Mouse (Mus musculus) testis, adult 2 months (tissue): Measurements from ENCODE around the gene Sirt3. TPM values are rescaled to one million over a fixed set of nuclear protein-coding genes. Genes with fewer than 3 reads are reported as not detected.
"Not testable (repeated sequence)": the region's sequence is repeated elsewhere in the genome, so short reads cannot be mapped to it uniquely, and the experiment has no call there.

Source experiments
- H3K27ac ChIP-seq: fragments of 200-500 bp; 2 replicates; pipeline ENCODE4 v1.5.1; 2012; ENCODE audit warnings: low read depth, low read length; ENCODE audit not compliant: control insufficient read depth, insufficient read depth
- H3K27me3 ChIP-seq: fragments of 200-500 bp; 2 replicates; pipeline ENCODE4 v1.6.1; 2012; ENCODE audit warnings: mild to moderate bottlenecking, low read length, moderate library complexity; ENCODE audit not compliant: control insufficient read depth, insufficient read depth
- H3K36me3 ChIP-seq: fragments of 200-500 bp; 2 replicates; pipeline ENCODE4 v1.6.1; 2012; ENCODE audit warnings: mild to moderate bottlenecking, low read length; ENCODE audit not compliant: control insufficient read depth, insufficient read depth
- H3K4me1 ChIP-seq: fragments of 200-500 bp; 2 replicates; pipeline ENCODE4 v1.6.1; 2012; ENCODE audit warnings: low read length; ENCODE audit not compliant: control insufficient read depth, insufficient read depth
- H3K4me3 ChIP-seq: fragments of 200-500 bp; 2 replicates; pipeline ENCODE4 v1.5.1; 2012; ENCODE audit warnings: low read depth, mild to moderate bottlenecking, low read length, moderate library complexity, mixed read lengths; ENCODE audit not compliant: control insufficient read depth
- CTCF ChIP-seq: fragments of 200-500 bp; IDR thresholded peaks from 2 replicates; pipeline ENCODE4 v1.5.1; 2012; ENCODE audit warnings: low read depth, mild to moderate bottlenecking, inconsistent platforms, low read length, moderate library complexity; ENCODE audit not compliant: control insufficient read depth, insufficient read depth, insufficient replicate concordance
- POLR2A ChIP-seq: fragments of 200-500 bp; IDR thresholded peaks from 2 replicates; pipeline ENCODE4 v1.6.1; 2012; ENCODE audit warnings: low read depth, mild to moderate bottlenecking, inconsistent platforms, low read length, moderate library complexity; ENCODE audit not compliant: control insufficient read depth
- polyA plus RNA-seq: library from polyadenylated mRNA; depleted of rRNA; stranded (reverse); fragments of >200 nt; gene quantifications from 2 replicates; pipeline ENCODE4 v1.2.3, GENCODE M21; 2012

Sirt3 gene
- polyA plus RNA-seq, 1 experiment: 78.9 TPM

- Histone ChIP-seq H3K27ac (no peak overlapping the region), H3K4me3 (no peak overlapping the region), H3K27me3 (no peaks in the 10 kb centered on the region), H3K4me1 (no peaks in the 10 kb centered on the region), H3K36me3 (peaks cover 2% of the 10 kb centered on the region)
- TF ChIP-seq POLR2A: no peak
Measured at GRCm38 (mm10) chr7:140894611-140895010, 12.5 kb upstream of the Sirt3 start.

GRCm38 (mm10) chr7:140894031-140894430, 11.9 kb upstream of the Sirt3 start:
- Histone ChIP-seq H3K4me1 (no peaks in the 10 kb centered on the region), H3K4me3 (no peak overlapping the region), H3K27ac (no peak overlapping the region), H3K36me3 (peaks cover 2% of the 10 kb centered on the region), H3K27me3 (no peaks in the 10 kb centered on the region)
- no peak for TF ChIP-seq POLR2A
- TF ChIP-seq CTCF: no peak

- H3K4me1 ChIP-seq, H3K36me3 ChIP-seq, H3K27ac ChIP-seq, H3K4me3 ChIP-seq, H3K27me3 ChIP-seq: not testable (repeated sequence)
Measured at GRCm38 (mm10) chr7:140890636-140891035, 8.5 kb upstream of the Sirt3 start.

- peak overlapping the region; percentile 89 for H3K27ac ChIP-seq
- TF ChIP-seq CTCF (no peak), POLR2A (no peak; the same call in 1 of the 2 replicates)
- H3K4me1 ChIP-seq: peaks cover 3% of the 10 kb centered on the region
- H3K27me3 ChIP-seq: no peaks in the 10 kb centered on the region
- H3K36me3 ChIP-seq: peaks cover 3% of the 10 kb centered on the region
- peak overlapping the region; percentile 97 for H3K4me3 ChIP-seq
Measured at GRCm38 (mm10) chr7:140882469-140882803, 327 bp upstream of the Sirt3 start.

- H3K27ac ChIP-seq: no peak overlapping the region
- H3K4me1 ChIP-seq: peaks cover 3% of the 10 kb centered on the region
- TF ChIP-seq CTCF (no peak), POLR2A (no peak)
- H3K36me3 ChIP-seq: peaks cover 2% of the 10 kb centered on the region
- no peaks in the 10 kb centered on the region for H3K27me3 ChIP-seq
- peak overlapping the region; percentile 97 for H3K4me3 ChIP-seq
Measured at GRCm38 (mm10) chr7:140880865-140881515, 1.1 kb downstream of the Sirt3 start.

GRCm38 (mm10) chr7:140880419-140880818, 1.7 kb downstream of the Sirt3 start:
- H3K36me3 ChIP-seq: peaks cover 2% of the 10 kb centered on the region
- H3K27me3 ChIP-seq: no peaks in the 10 kb centered on the region
- TF ChIP-seq POLR2A: no peak
- TF ChIP-seq CTCF: no peak
- peaks cover 3% of the 10 kb centered on the region for H3K4me1 ChIP-seq
- no peak overlapping the region; the same call in 1 of the 2 replicates for H3K4me3 ChIP-seq
- no peak overlapping the region for H3K27ac ChIP-seq

GRCm38 (mm10) chr7:140879355-140879754, 2.8 kb downstream of the Sirt3 start:
- no peak for TF ChIP-seq CTCF
- no peak for TF ChIP-seq POLR2A
- H3K27ac ChIP-seq: no peak overlapping the region
- H3K36me3 ChIP-seq: peaks cover 2% of the 10 kb centered on the region
- H3K4me3 ChIP-seq: no peak overlapping the region
- H3K4me1 ChIP-seq: peaks cover 3% of the 10 kb centered on the region
- H3K27me3 ChIP-seq: no peaks in the 10 kb centered on the region

- no peak for TF ChIP-seq POLR2A
- Histone ChIP-seq H3K27ac (no peak overlapping the region), H3K27me3 (no peaks in the 10 kb centered on the region), H3K4me1 (peaks cover 3% of the 10 kb centered on the region), H3K36me3 (peaks cover 2% of the 10 kb centered on the region), H3K4me3 (no peak overlapping the region)
Measured at GRCm38 (mm10) chr7:140877364-140877763, 4.7 kb downstream of the Sirt3 start.
